Mouse (Mus musculus): ENCODE data around the gene Mlana. TPM values are rescaled to one million over a fixed set of nuclear protein-coding genes. Genes with fewer than 3 reads are reported as not detected.

Mlana gene
- polyA plus RNA-seq, 1 experiment: not detected

DNA sequence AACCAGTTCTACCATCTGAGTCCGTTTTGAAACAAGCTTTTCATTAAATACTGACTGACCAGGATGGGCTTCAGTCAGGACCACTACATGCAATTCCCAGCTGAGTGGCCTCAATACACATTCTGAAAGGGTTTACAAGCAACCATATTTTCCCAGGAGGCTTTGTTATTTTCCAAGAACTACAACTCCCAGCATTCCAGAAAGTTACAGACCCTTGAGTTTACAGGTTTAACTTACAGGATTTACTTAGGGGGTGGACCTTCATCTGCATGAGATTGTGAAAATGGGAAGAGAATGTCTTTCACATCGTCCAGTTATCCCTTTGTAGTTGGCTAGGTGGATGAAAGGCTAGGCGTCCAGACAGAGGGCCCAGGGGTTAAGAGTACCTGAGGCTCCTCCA is 40.6 kb upstream of the Mlana start:
- no peak for TF ChIP-seq POLR2A (IDR thresholded peaks at IDR 0.05; ENCODE audit: control insufficient read depth, low read depth, low read length)
- TF ChIP-seq CTCF (IDR thresholded peaks at IDR 0.05; ENCODE audit: control insufficient read depth, insufficient read depth, insufficient replicate concordance, low read depth, low read length): no peak
- Histone ChIP-seq H3K4me3 (ENCODE audit: control insufficient read depth, low read depth, low read length) (no peak overlapping the region), H3K27me3 (ENCODE audit: control insufficient read depth, insufficient read depth, low read length) (no peaks in the 10 kb centered on the region), H3K27ac (ENCODE audit: control insufficient read depth, insufficient read depth, low read depth, low read length) (no peak overlapping the region), H3K36me3 (ENCODE audit: control insufficient read depth, insufficient read depth, low read length) (no peaks in the 10 kb centered on the region), H3K4me1 (ENCODE audit: control insufficient read depth, insufficient read depth, low read length) (0 out of 2 replicates have a peak, but pooled peaks cover 2% of the 10 kb centered on the region)

DNA sequence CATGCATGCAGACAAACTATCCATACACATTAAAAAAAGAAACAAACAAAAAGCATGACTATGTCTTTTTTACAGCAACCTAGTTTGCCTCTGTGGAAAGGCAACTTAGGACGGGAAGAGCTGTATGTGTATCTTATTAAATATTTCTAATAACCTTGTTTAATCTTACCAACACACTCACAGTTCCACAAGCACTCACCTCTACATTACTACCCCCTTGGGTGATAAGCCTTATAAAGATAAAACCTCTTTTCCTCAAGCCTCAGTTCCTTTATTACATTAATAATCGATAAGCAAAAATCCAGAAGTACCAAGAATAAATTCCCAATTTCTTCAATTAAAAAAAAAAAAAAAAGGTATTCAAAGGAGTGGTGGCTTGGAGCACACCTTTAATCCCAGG is 40.1 kb upstream of the Mlana start:
- no peak overlapping the region for H3K27ac ChIP-seq (ENCODE audit: control insufficient read depth, insufficient read depth, low read depth, low read length)
- H3K4me3 ChIP-seq (ENCODE audit: control insufficient read depth, low read depth, low read length): no peak overlapping the region
- H3K36me3 ChIP-seq (ENCODE audit: control insufficient read depth, insufficient read depth, low read length): no peaks in the 10 kb centered on the region
- no peak for TF ChIP-seq POLR2A (IDR thresholded peaks at IDR 0.05; ENCODE audit: control insufficient read depth, low read depth, low read length)
- no peak for TF ChIP-seq CTCF (IDR thresholded peaks at IDR 0.05; ENCODE audit: control insufficient read depth, insufficient read depth, insufficient replicate concordance, low read depth, low read length)
- 0 out of 2 replicates have a peak, but pooled peaks cover 2% of the 10 kb centered on the region for H3K4me1 ChIP-seq (ENCODE audit: control insufficient read depth, insufficient read depth, low read length)
- H3K27me3 ChIP-seq (ENCODE audit: control insufficient read depth, insufficient read depth, low read length): no peaks in the 10 kb centered on the region

DNA sequence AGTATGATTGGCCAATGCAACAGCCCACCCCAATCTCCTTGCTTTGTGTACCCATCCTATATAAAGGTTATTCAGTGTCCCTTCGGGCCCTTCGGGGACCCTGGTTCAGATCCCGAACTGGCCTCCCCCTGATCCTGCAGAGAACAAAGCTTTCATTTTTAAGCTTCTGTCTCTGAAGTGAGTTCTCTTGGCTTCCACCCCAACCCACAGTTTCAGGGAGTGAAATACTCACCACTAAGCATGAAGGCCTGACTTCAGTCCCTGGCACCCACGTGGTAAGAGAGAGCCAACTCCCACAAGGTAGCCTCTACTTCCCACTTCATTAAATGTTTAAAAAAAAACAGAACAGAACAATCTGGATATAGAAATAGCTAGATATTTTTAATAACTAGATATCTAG is 38.8 kb upstream of the Mlana start:
- TF ChIP-seq CTCF (IDR thresholded peaks at IDR 0.05; ENCODE audit: control insufficient read depth, insufficient read depth, insufficient replicate concordance, low read depth, low read length) (no peak), POLR2A (IDR thresholded peaks at IDR 0.05; ENCODE audit: control insufficient read depth, low read depth, low read length) (no peak)
- Histone ChIP-seq H3K27me3 (ENCODE audit: control insufficient read depth, insufficient read depth, low read length) (no peaks in the 10 kb centered on the region), H3K4me1 (ENCODE audit: control insufficient read depth, insufficient read depth, low read length) (0 out of 2 replicates have a peak, but pooled peaks cover 2% of the 10 kb centered on the region), H3K27ac (ENCODE audit: control insufficient read depth, insufficient read depth, low read depth, low read length) (no peak overlapping the region), H3K4me3 (ENCODE audit: control insufficient read depth, low read depth, low read length) (no peak overlapping the region), H3K36me3 (ENCODE audit: control insufficient read depth, insufficient read depth, low read length) (no peaks in the 10 kb centered on the region)

DNA sequence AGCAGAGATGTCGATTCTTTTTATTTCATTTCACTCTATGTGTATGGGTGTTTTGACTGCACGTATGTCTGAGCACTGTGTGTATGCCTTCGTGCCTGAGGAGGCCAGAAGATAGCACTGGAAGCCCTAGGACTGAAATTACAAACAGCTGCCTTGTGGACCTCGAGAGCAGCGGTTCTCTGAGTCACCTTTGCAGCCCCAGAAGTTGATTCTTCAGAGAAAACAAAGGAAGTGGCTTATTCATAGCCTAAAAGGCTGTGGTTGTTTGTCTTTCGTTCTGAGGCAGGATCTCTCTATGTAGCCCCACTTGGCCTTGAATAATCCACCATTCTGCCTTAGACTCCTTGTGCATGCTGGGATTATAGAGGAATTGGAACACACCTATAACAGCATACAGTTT is 37.9 kb upstream of the Mlana start:
- H3K4me3 ChIP-seq (ENCODE audit: control insufficient read depth, low read depth, low read length): no peak overlapping the region
- no peaks in the 10 kb centered on the region for H3K27me3 ChIP-seq (ENCODE audit: control insufficient read depth, insufficient read depth, low read length)
- 0 out of 2 replicates have a peak, but pooled peaks cover 2% of the 10 kb centered on the region for H3K4me1 ChIP-seq (ENCODE audit: control insufficient read depth, insufficient read depth, low read length)
- no peak for TF ChIP-seq CTCF (IDR thresholded peaks at IDR 0.05; ENCODE audit: control insufficient read depth, insufficient read depth, insufficient replicate concordance, low read depth, low read length)
- no peak for TF ChIP-seq POLR2A (IDR thresholded peaks at IDR 0.05; ENCODE audit: control insufficient read depth, low read depth, low read length)
- H3K36me3 ChIP-seq (ENCODE audit: control insufficient read depth, insufficient read depth, low read length): no peaks in the 10 kb centered on the region
- no peak overlapping the region for H3K27ac ChIP-seq (ENCODE audit: control insufficient read depth, insufficient read depth, low read depth, low read length)

DNA sequence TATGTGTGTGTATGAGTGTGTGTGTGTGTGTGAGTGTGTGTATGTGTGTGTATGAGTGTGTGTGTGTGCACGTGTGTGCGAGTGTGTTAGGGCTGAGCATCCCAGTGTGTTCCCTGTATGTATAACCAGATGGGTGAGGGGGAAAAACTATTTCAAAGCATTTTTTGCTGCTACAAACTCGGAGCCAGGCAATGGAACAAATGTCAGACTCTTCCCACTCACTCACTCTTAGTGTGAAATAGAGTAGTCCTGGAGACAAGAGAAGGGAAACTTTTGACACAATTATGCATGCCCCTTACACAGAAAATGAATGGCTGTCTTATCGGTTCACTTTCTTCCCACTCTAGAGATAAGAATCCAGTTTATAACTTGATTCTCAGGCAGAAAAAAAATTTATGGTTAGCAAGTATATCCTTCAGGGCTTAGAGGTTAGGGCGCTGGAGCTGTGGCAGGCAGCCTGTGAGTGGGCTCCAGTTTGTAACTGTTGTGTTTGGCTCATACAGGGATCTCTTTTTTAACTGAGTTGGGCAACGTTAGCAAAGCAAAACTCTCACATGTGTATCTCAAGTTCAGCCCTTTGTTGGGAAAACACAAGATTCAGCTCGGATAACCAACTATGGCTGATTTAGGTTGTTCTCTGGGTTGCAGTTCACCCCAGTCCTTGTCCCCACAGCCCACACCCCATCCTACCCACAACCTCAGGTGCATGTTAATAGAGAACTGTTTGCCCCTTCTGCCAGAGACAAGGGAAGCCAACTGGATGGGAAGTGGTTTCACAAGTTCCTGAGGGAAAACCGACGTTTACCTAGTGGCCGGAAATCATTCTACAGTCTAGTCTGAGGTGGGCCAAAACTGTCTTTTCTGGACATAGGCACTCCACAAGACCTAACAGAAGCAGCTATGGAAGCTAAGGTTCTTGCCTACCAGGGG is 36.5 kb upstream of the Mlana start:
- H3K36me3 ChIP-seq (ENCODE audit: control insufficient read depth, insufficient read depth, low read length): no peaks in the 10 kb centered on the region
- no peaks in the 10 kb centered on the region for H3K27me3 ChIP-seq (ENCODE audit: control insufficient read depth, insufficient read depth, low read length)
- no peak overlapping the region for H3K27ac ChIP-seq (ENCODE audit: control insufficient read depth, insufficient read depth, low read depth, low read length)
- no peak overlapping the region for H3K4me3 ChIP-seq (ENCODE audit: control insufficient read depth, low read depth, low read length)
- no peak for TF ChIP-seq CTCF (IDR thresholded peaks at IDR 0.05; ENCODE audit: control insufficient read depth, insufficient read depth, insufficient replicate concordance, low read depth, low read length)
- TF ChIP-seq POLR2A (IDR thresholded peaks at IDR 0.05; ENCODE audit: control insufficient read depth, low read depth, low read length): no peak
- H3K4me1 ChIP-seq (ENCODE audit: control insufficient read depth, insufficient read depth, low read length): 0 out of 2 replicates have a peak, but pooled peaks cover 2% of the 10 kb centered on the region

DNA sequence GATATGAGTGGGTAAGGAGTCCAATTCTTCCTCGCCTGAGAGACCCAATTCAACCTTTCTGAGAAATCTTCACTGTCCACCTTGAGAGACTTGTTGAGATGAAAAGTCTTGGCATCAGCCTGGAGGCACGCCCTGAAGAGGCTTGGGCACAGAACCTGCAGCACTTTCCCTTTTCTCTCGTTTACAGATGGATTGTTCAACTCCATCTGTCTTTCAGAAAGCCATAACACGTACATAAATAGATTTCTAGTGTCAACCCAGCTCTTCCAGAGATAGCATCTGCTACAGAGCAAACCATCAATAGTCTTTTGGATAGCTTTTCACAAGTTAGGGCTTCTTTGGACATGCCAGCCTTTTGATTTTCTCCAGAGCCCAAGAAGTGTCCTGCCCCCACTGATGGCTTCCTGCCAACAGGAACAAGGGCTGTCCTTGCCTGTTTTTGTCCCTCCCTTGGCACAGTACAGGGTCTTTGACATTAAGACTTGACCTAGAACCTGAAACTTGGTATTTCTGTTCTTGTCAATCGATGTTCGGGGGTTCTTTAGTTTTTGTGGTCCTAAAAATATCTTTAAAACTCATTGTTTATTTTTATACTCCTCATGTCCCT is 35.5 kb upstream of the Mlana start:
- Histone ChIP-seq H3K4me1 (ENCODE audit: control insufficient read depth, insufficient read depth, low read length) (no peaks in the 10 kb centered on the region), H3K4me3 (ENCODE audit: control insufficient read depth, low read depth, low read length) (no peak overlapping the region), H3K27ac (ENCODE audit: control insufficient read depth, insufficient read depth, low read depth, low read length) (no peak overlapping the region), H3K27me3 (ENCODE audit: control insufficient read depth, insufficient read depth, low read length) (no peaks in the 10 kb centered on the region), H3K36me3 (ENCODE audit: control insufficient read depth, insufficient read depth, low read length) (no peaks in the 10 kb centered on the region)
- no peak for TF ChIP-seq POLR2A (IDR thresholded peaks at IDR 0.05; ENCODE audit: control insufficient read depth, low read depth, low read length)
- TF ChIP-seq CTCF (IDR thresholded peaks at IDR 0.05; ENCODE audit: control insufficient read depth, insufficient read depth, insufficient replicate concordance, low read depth, low read length): no peak

DNA sequence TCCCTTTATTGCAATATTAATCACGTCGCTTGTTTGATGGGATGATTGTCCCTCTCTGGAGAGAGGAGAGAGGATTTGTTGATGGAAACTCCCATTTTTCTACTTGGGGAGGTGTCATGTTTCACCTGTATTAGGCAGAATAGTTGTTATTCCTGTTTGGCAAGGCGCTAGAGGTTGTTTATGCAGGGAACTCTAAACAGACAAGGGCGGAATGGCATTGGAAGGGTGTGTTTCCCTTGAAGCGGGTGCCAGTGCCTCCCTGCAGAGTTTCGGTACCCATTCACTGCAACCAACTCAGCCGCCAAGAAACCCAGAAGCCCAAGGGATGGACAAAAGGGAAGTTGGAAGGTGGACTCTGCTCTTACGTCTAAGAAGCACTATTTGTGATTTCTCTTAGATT is 33.8 kb upstream of the Mlana start:
- H3K36me3 ChIP-seq (ENCODE audit: control insufficient read depth, insufficient read depth, low read length): no peaks in the 10 kb centered on the region
- H3K27me3 ChIP-seq (ENCODE audit: control insufficient read depth, insufficient read depth, low read length): no peaks in the 10 kb centered on the region
- H3K27ac ChIP-seq (ENCODE audit: control insufficient read depth, insufficient read depth, low read depth, low read length): no peak overlapping the region
- TF ChIP-seq CTCF (IDR thresholded peaks at IDR 0.05; ENCODE audit: control insufficient read depth, insufficient read depth, insufficient replicate concordance, low read depth, low read length): no peak
- TF ChIP-seq POLR2A (IDR thresholded peaks at IDR 0.05; ENCODE audit: control insufficient read depth, low read depth, low read length): no peak
- H3K4me3 ChIP-seq (ENCODE audit: control insufficient read depth, low read depth, low read length): no peak overlapping the region
- no peaks in the 10 kb centered on the region for H3K4me1 ChIP-seq (ENCODE audit: control insufficient read depth, insufficient read depth, low read length)

All from testis, adult 2 months (tissue).